11 mouse cellular contexts compared by ENCODE assay signal in genomic region chr5:115166815-115167194, GRCm38 (mm10). TPM values are rescaled to one million over a fixed set of nuclear protein-coding genes. Genes with fewer than 3 reads are reported as not detected.
DNase-seq lines count a peak whose midpoint lies in the region; ATAC-seq and TF ChIP-seq lines count a peak whose summit lies in the region.
"Had no signal": no experiment of that assay in that cellular context is flagged by ENCODE, and none has a peak within 500 bp of the region (broad histone marks: within the 10 kb centered on the region; RNA-seq: fewer than 3 reads in every experiment).

No protein-coding gene starts in this region.

- H3K4me1 ChIP-seq in heart, embryonic 13.5 days = peaks cover 31% of the 10 kb centered on the region
- H3K4me1 ChIP-seq in liver, adult 2 months (ENCODE audit: control insufficient read depth, insufficient read depth, low read length) = peaks cover 10% of the 10 kb centered on the region; the same call in 1 of the 2 replicates
- H3K4me1 ChIP-seq in ES-Bruce4 (ENCODE audit: control insufficient read depth, insufficient read depth, low read length) = no peaks in the 10 kb centered on the region
- H3K4me1 ChIP-seq in limb, embryonic 10.5 days = peaks cover 46% of the 10 kb centered on the region
- no peaks in the 10 kb centered on the region for H3K4me1 ChIP-seq in forebrain, postnatal 0 days (ENCODE audit: insufficient read depth)

- no peaks in the 10 kb centered on the region for H3K79me2 ChIP-seq in liver, adult 2 months (ENCODE audit: control insufficient read depth, insufficient read depth, low read length)

- H3K27me3 ChIP-seq in heart, embryonic 13.5 days (replicated peaks) = no peaks in the 10 kb centered on the region
- H3K27me3 ChIP-seq in liver, adult 2 months (ENCODE audit: control insufficient read depth, insufficient read depth, low read length) = no peaks in the 10 kb centered on the region
- H3K27me3 ChIP-seq in ES-Bruce4 (ENCODE audit: control insufficient read depth, insufficient read depth, low read length, poor library complexity, severe bottlenecking) = no peaks in the 10 kb centered on the region
- no peaks in the 10 kb centered on the region for H3K27me3 ChIP-seq in limb, embryonic 10.5 days (ENCODE audit: low read depth, poor library complexity, severe bottlenecking)
- H3K27me3 ChIP-seq in forebrain, postnatal 0 days (ENCODE audit: insufficient read depth, low read length) = no peaks in the 10 kb centered on the region
- H3K27me3 ChIP-seq: liver, embryonic 15.5 days had no signal

- no peak for TF ChIP-seq EP300 in ES-Bruce4 (IDR thresholded peaks at IDR 0.05; ENCODE audit: insufficient read depth, low read depth, low read length)

- no peaks in the 10 kb centered on the region for H3K9me3 ChIP-seq in heart, embryonic 13.5 days
- no peaks in the 10 kb centered on the region for H3K9me3 ChIP-seq in ES-Bruce4 (replicated peaks; ENCODE audit: control insufficient read depth, insufficient read depth, low read length, poor library complexity, severe bottlenecking)
- H3K9me3 ChIP-seq in limb, embryonic 10.5 days (replicated peaks) = no peaks in the 10 kb centered on the region
- H3K9me3 ChIP-seq in forebrain, postnatal 0 days (ENCODE audit: low read length) = no peaks in the 10 kb centered on the region
- H3K9me3 ChIP-seq: liver, embryonic 15.5 days had no signal

- H3K36me3 ChIP-seq in heart, embryonic 13.5 days = no peaks in the 10 kb centered on the region
- H3K36me3 ChIP-seq in liver, adult 2 months (ENCODE audit: control insufficient read depth, insufficient read depth, low read length) = no peaks in the 10 kb centered on the region
- no peaks in the 10 kb centered on the region for H3K36me3 ChIP-seq in ES-Bruce4 (ENCODE audit: control insufficient read depth, insufficient read depth, low read length, poor library complexity, severe bottlenecking)
- H3K36me3 ChIP-seq in limb, embryonic 10.5 days = no peaks in the 10 kb centered on the region; the same call in 1 of the 2 replicates
- H3K36me3 ChIP-seq in forebrain, postnatal 0 days (ENCODE audit: insufficient read depth) = no peaks in the 10 kb centered on the region
- H3K36me3 ChIP-seq: liver, embryonic 15.5 days had no signal

- ATAC-seq in heart, embryonic 13.5 days (ENCODE audit: extremely low read depth, insufficient number of reproducible peaks, low FRiP score, low TSS enrichment) = no peak
- ATAC-seq in forebrain, postnatal 0 days = no peak

- peak overlapping the region; percentile 61 for H3K27ac ChIP-seq in heart, embryonic 13.5 days (replicated peaks)
- H3K27ac ChIP-seq in liver, adult 2 months (replicated peaks; ENCODE audit: insufficient read depth, low read depth, low read length) = 0 out of 2 replicates have a peak overlapping the region, but pooled peaks have one; percentile 4
- H3K27ac ChIP-seq in ES-Bruce4 (ENCODE audit: insufficient read depth, low read length) = peak overlapping the region; percentile 55
- H3K27ac ChIP-seq in limb, embryonic 10.5 days = peak overlapping the region; percentile 74; the same call in 1 of the 2 replicates
- H3K27ac ChIP-seq in forebrain, postnatal 0 days (ENCODE audit: low read depth, low read length) = no peak overlapping the region
- H3K27ac ChIP-seq: liver, embryonic 15.5 days had no signal

- no peak for TF ChIP-seq CTCF in liver, adult 2 months (IDR thresholded peaks at IDR 0.05; ENCODE audit: low read depth, low read length)
- TF ChIP-seq CTCF in ES-Bruce4 (IDR thresholded peaks at IDR 0.05; ENCODE audit: low read depth, low read length) = no peak
- no peak for TF ChIP-seq CTCF in forebrain, postnatal 0 days (IDR thresholded peaks at IDR 0.05; ENCODE audit: low read depth)

- no peak overlapping the region for H3K4me3 ChIP-seq in heart, embryonic 13.5 days
- H3K4me3 ChIP-seq in liver, adult 2 months (ENCODE audit: insufficient read depth, low read depth, low read length) = no peak overlapping the region
- no peak overlapping the region for H3K4me3 ChIP-seq in ES-Bruce4 (ENCODE audit: low read depth, low read length)
- no peak overlapping the region for H3K4me3 ChIP-seq in limb, embryonic 10.5 days
- H3K4me3 ChIP-seq in forebrain, postnatal 0 days (ENCODE audit: low read depth, low read length) = no peak overlapping the region
- H3K4me3 ChIP-seq: liver, embryonic 15.5 days; myocyte had no signal

- DNase-seq in heart, adult 18-20 months = no peak
- no peak for DNase-seq in liver, adult 2 months (ENCODE audit: extremely low read depth, low read depth, low spot score)
- no peak for DNase-seq in liver
- DNase-seq in limb, embryonic 10.5 days (ENCODE audit: low spot score) = no peak
- no peak for DNase-seq in forebrain, postnatal 0 days
- DNase-seq in cerebellum, adult 11-12 months = no peak

- H3K4me2 ChIP-seq in heart, embryonic 13.5 days = no peak overlapping the region
- H3K4me2 ChIP-seq in forebrain, postnatal 0 days (ENCODE audit: low read depth) = no peak overlapping the region
- H3K4me2 ChIP-seq: liver, embryonic 15.5 days had no signal

- H3K9ac ChIP-seq in heart, embryonic 13.5 days = no peak overlapping the region
- no peak overlapping the region for H3K9ac ChIP-seq in liver, adult 2 months (ENCODE audit: low read depth, low read length)
- no peak overlapping the region for H3K9ac ChIP-seq in ES-Bruce4 (ENCODE audit: low read depth, poor library complexity, severe bottlenecking)
- no peak overlapping the region for H3K9ac ChIP-seq in forebrain, postnatal 0 days
- H3K9ac ChIP-seq: liver, embryonic 15.5 days had no signal

- WGBS in heart, embryonic 13.5 days = 73% methylated on average over 7 of the region's 7 CpGs
- WGBS in liver, adult 2 months = 40% methylated on average over 7 of the region's 7 CpGs
- WGBS in limb, embryonic 10.5 days = 87% methylated on average over 7 of the region's 7 CpGs
- WGBS in forebrain, postnatal 0 days = 84% methylated on average over 7 of the region's 7 CpGs

- no peak for TF ChIP-seq POLR2A in liver, adult 2 months (IDR thresholded peaks at IDR 0.05; ENCODE audit: extremely low read depth, insufficient read depth, low read length)
- no peak for TF ChIP-seq POLR2A in ES-Bruce4 (IDR thresholded peaks at IDR 0.05; ENCODE audit: insufficient read depth, low read length)

RNA-seq across cellular contexts. Expression of gene Mlec, which starts 8.8 kb away (rescaled TPM):
- polyA plus RNA-seq in heart, embryonic 13.5 days (2015; fragmentation: Nextera tagmentation; extraction: Ambion mirVana) = 65.8 and 71.6 TPM in 2 replicates
- 10 to 100 TPM; 81.5 to 82.4 TPM for total RNA-seq in heart, adult 18-20 months (2021)
- total RNA-seq in liver, adult 2 months (2014; rRNA removed) = 33.7 and 44.7 TPM in 2 replicates
- polyA plus RNA-seq in liver, adult 2 months (2012; rRNA removed) = 40.8 and 41.8 TPM in 2 replicates
- 137 and 139 TPM in 2 replicates for polyA plus RNA-seq in ES-Bruce4 (2011; ENCODE audit: insufficient read depth, insufficient read length, low read depth, missing spikeins)
- polyA plus RNA-seq in limb, embryonic 10.5 days (2016; fragmentation: Nextera tagmentation; extraction: Ambion mirVana) = 92.0 and 94.3 TPM in 2 replicates
- 49.9 and 58.6 TPM in 2 replicates for total RNA-seq in forebrain, postnatal 0 days (2014; rRNA removed)
- polyA plus RNA-seq in forebrain, postnatal 0 days (2015; fragmentation: Nextera tagmentation; extraction: Ambion mirVana) = 8.4 and 15.7 TPM in 2 replicates

RNA-seq across cellular contexts. Expression of gene Cabp1, which starts 27.4 kb away (rescaled TPM):
- polyA plus RNA-seq in heart, embryonic 13.5 days (2015; fragmentation: Nextera tagmentation; extraction: Ambion mirVana) = 0.53 and 0.60 TPM in 2 replicates
- 1 to 10 TPM; 1.8 to 2.0 TPM for total RNA-seq in heart, adult 18-20 months (2021)
- total RNA-seq in liver, adult 2 months (2014; rRNA removed) = 0.09 TPM in 1 of 2 replicates, not detected in the other
- polyA plus RNA-seq in liver, adult 2 months (2012; rRNA removed) = 0.07 and 0.21 TPM in 2 replicates
- polyA plus RNA-seq in ES-Bruce4 (2011; ENCODE audit: insufficient read depth, insufficient read length, low read depth, missing spikeins) = 8.1 and 11.4 TPM in 2 replicates
- 1.9 and 2.6 TPM in 2 replicates for polyA plus RNA-seq in limb, embryonic 10.5 days (2016; fragmentation: Nextera tagmentation; extraction: Ambion mirVana)
- 28.1 and 31.5 TPM in 2 replicates for total RNA-seq in forebrain, postnatal 0 days (2014; rRNA removed)
- 12.6 and 19.4 TPM in 2 replicates for polyA plus RNA-seq in forebrain, postnatal 0 days (2015; fragmentation: Nextera tagmentation; extraction: Ambion mirVana)
- total RNA-seq: megakaryocyte-erythroid progenitor cell, adult 5-6 weeks had no signal

RNA-seq across cellular contexts. Expression of gene Unc119b, which starts 32.0 kb away (rescaled TPM):
- polyA plus RNA-seq in heart, embryonic 13.5 days (2015; fragmentation: Nextera tagmentation; extraction: Ambion mirVana) = 17.3 and 18.5 TPM in 2 replicates
- total RNA-seq in heart, adult 18-20 months (2021) = 10 to 100 TPM; 19.3 to 20.2 TPM
- 12.5 and 17.3 TPM in 2 replicates for total RNA-seq in liver, adult 2 months (2014; rRNA removed)
- 29.4 and 32.0 TPM in 2 replicates for polyA plus RNA-seq in liver, adult 2 months (2012; rRNA removed)
- polyA plus RNA-seq in ES-Bruce4 (2011; ENCODE audit: insufficient read depth, insufficient read length, low read depth, missing spikeins) = 35.5 and 36.9 TPM in 2 replicates
- 77.0 and 78.3 TPM in 2 replicates for polyA plus RNA-seq in limb, embryonic 10.5 days (2016; fragmentation: Nextera tagmentation; extraction: Ambion mirVana)
- total RNA-seq in forebrain, postnatal 0 days (2014; rRNA removed) = 24.7 and 27.2 TPM in 2 replicates
- 17.4 and 20.3 TPM in 2 replicates for polyA plus RNA-seq in forebrain, postnatal 0 days (2015; fragmentation: Nextera tagmentation; extraction: Ambion mirVana)

RNA-seq across cellular contexts. Expression of gene Acads, which starts 47.7 kb away (rescaled TPM):
- 103 and 112 TPM in 2 replicates for polyA plus RNA-seq in heart, embryonic 13.5 days (2015; fragmentation: Nextera tagmentation; extraction: Ambion mirVana)
- total RNA-seq in heart, adult 18-20 months (2021) = 100 to 1,000 TPM; 230 to 252 TPM
- total RNA-seq in liver, adult 2 months (2014; rRNA removed) = 140 and 143 TPM in 2 replicates
- polyA plus RNA-seq in liver, adult 2 months (2012; rRNA removed) = 255 and 293 TPM in 2 replicates
- 44.8 and 52.1 TPM in 2 replicates for polyA plus RNA-seq in ES-Bruce4 (2011; ENCODE audit: insufficient read depth, insufficient read length, low read depth, missing spikeins)
- 91.6 and 91.9 TPM in 2 replicates for polyA plus RNA-seq in limb, embryonic 10.5 days (2016; fragmentation: Nextera tagmentation; extraction: Ambion mirVana)
- 11.8 and 13.9 TPM in 2 replicates for total RNA-seq in forebrain, postnatal 0 days (2014; rRNA removed)
- 12.1 and 12.5 TPM in 2 replicates for polyA plus RNA-seq in forebrain, postnatal 0 days (2015; fragmentation: Nextera tagmentation; extraction: Ambion mirVana)
